Mouse (Mus musculus): Measurements from ENCODE around the gene Zer1.

Gene Zer1

DNA sequence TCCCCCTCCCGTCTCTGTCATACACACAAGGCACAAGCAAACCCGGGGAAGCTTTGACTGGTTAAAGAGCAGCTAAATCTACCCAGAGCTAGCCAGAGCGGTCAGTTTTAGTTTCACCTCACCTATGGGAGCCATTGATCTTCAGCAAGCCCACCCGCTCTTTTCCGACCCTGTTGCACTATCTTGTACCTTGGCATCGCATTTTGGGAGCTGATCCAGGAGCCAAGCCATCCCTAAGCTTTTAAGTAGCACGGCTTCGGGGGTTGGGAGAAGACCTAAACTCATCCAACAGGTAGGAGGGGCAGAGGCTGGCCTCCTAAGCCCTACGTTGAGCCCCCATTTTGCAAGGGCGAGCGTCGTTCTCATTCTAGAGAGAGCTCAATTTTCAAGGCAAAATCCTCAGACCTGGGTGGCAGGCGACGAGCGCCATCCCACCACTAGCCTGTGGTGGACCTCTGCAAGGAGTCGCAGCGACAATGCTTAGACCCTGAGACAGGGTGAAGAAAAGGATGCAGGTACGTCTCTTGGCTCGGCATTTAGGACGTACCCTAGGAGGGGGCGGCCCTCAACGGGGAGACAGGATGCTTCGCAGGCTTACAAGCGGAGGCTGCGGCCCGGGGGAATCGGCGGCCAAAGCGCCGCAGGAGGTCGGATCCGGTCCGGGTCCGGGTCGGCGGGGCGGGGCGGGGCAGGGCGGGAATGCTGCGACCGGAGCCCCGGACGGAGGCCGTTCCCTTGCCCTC is 485 bp downstream of the Zer1 start:
- peak; percentile 83 for DNase-seq (ENCODE audit: low read depth)

DNA sequence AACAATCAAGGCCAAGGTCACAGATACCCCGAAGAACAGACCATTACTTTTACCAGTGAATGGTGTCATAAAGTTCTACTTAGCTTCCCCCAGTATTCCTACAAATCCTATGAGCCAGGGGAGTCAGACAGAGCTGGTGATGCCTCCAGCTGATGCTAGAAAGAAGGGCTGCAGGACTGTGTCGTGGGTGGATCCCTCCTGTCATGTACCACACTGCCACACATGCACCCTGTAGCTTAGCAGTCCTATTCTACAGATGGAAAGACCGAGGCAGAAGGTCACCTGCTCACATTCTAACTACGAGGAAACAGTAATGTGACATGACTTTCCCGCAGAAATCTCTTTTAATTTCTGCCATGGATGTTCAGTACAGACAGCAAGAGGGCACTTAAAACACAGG is 1.6 kb downstream of the Zer1 start:
- DNase-seq (ENCODE audit: low read depth): no peak

DNA sequence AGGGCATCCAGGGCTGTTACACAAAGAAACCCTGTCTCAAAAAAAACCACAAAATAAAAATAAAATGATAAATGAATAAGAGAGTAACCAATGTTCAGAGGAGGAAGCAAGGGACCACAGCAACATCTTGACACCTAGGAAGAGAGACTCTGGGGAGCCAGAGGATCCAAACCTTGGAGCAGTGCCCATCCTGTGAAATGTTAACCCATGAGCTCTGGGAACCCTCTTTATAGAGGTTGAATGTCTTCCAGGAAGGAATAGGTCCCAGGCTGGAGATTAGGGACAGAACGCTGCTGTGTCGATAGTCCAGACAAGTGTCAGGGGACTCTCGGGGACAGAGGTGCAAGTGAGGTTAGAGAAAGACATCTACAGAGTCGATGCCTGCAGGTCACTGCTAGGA is 4.1 kb downstream of the Zer1 start:
- no peak for DNase-seq (ENCODE audit: low read depth)

DNA sequence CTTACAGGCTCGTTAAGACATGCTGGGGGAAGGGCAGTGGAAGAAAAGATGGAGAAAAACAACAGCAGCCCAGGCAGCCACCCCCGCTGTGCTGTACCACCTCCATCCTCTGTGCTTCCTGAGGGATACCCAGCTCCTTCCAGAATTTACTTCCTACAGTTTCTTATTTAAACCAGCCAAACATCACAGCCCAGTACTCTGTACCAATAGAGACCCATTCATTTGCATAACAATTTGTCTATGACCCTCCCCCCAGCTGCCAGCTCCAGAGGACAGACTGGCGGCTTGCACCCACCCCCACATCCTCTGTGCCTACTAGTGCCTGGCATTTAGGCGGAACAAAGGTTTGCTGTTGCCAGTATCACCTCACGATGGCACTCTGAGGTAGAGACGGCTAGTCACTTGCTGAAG is 4.7 kb downstream of the Zer1 start:
- peak; percentile 87 for DNase-seq (ENCODE audit: low read depth)

DNA sequence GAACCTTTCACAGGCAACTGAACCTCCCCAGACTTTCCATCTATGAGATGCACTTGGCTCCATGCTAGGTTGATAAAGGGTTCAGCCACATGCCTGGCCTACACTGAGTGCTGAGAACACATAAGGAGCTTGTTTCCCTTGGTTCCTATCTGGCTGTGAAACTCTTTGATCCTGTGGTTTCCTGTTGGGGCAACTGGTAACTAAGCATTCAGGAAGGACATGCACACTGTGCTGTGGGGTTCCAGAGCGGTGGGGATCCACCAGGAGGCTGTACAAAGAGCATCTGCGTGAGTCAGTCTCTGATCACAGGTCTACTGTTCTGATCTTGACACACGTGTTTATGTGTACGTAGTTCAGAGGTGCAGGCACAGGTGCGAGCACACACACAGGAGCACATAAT is 11.8 kb downstream of the Zer1 start:
- peak; percentile 52 for DNase-seq (ENCODE audit: low read depth)

DNA sequence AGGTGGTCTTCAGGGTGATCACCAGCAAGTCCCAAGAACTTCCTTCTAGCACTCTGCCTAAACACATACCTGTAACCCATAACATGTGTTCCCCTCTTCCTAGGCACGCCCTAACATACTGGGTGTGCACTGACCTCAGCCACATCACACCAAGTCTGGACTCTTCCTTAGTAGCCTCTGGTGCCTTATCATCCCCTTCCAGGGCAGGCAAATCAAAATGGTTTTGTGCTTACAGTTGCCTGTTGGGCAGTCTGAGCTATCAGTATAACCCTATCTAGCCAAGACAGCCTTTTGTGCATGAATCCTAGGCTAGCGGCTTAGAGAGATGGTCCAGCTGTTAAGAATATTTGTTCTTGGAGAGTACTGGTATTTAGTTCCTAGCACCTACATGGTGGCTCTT is 12.9 kb downstream of the Zer1 start:
- no peak for DNase-seq (ENCODE audit: low read depth)

DNA sequence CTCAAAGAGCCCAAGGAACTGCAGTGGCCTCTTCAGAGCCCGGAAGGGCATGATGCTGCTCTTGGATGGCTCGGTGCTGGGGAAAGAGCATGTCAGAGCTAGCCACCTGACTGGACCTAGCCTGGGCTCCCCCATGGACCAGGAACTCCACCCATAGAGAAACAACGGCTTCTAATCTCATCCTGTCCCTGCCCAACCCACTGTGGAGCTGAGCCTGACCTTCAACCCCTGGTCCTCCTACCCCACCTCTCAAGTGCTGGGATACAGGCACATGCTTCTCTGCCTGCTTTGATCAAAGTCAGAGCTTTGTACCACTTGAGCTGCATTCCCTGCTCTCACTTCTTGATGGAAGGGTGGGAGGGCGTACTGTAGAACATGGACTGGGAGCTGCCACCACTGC is 16.1 kb downstream of the Zer1 start:
- no peak for DNase-seq (ENCODE audit: low read depth)

DNA sequence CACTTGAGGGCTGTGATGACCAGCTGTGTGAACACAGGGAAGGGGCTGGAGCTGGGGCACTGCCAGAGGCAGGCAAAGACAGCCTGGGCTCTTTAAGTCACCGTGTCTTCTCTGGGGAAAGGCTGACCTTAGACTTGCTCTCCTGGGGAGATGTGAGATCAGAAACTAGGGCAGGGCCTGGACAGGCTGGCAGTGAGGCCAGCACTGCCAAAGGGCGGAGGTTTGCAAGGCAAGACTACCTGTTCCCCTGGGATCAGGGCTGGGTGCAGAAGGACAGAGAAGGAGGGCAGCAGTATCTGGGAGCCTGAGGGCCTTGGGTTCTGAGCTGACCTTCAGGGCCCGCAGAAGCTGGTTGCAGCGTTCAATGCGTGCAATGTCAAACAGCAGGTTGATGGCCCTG is 16.7 kb downstream of the Zer1 start:
- no peak for DNase-seq (ENCODE audit: low read depth)

DNA sequence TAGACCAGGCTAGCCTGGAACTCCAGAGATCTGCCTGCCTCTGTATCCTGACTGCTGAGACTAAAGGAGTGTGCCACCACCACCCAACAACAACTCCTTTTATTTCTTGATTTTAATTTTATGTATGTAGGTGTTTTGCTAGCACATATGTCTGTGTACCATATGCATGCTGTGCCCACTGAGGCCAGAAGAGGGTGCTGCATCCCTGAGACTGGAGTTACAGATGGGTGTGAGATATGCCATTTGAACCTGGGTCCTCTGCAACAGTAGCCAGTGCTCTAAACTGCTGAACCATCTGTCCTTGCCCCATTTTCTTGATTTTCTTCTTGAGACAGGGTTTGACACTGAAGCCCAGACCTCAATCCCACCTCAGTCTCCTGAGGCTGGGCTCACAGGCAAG is 18.0 kb downstream of the Zer1 start:
- DNase-seq (ENCODE audit: low read depth): peak; percentile 77

DNA sequence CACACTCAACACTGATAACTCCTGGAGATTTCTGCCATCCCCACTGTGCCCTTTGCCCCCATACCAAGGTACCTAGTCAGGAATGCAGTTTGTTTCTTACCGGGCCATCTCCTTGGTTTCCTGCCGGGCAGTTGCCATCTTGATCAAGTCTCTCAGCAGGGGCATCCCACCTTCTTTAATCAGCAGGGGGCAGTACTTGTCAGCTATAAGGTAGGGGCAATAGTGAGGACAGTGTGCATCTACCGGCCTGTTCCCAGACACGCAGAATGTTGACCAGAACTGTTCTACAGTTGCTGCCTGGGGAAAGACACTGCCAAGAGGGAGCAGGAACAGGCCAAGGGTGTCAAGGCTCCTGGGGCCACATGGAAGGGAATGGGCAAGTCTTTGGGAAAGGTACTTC is 24.2 kb downstream of the Zer1 start:
- DNase-seq (ENCODE audit: low read depth): no peak

DNA sequence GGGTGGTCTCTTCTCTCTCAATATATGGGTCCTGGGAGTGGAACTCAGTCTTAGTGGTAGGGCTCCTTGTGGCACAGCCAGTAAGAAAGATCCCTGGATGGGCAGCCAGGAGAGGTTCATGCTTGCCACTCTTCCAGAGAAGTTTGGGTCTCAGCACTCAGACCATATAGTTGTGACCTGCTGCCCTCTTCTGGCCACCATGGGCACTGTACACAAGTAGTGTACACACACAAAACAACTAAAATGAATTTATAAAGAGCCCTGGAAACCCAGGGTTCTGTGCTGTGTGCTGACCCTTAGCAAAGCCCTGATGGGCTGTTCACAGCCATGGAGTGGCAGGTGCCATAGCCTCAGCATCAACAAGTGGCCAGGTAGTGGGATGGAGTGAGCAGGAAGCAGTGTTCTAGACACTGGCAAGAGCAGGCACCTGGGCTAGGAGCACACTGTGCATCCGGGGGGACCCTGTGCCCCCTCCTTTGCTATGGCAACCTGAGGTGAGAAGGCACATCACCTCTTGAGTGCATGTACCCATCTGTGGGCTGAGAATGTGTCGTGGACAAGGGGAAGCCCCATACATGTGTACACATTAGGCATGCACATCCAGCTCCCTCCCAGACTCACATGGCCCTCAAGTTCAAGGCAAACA is 28.4 kb downstream of the Zer1 start:
- DNase-seq (ENCODE audit: low read depth): peak; percentile 74

DNA sequence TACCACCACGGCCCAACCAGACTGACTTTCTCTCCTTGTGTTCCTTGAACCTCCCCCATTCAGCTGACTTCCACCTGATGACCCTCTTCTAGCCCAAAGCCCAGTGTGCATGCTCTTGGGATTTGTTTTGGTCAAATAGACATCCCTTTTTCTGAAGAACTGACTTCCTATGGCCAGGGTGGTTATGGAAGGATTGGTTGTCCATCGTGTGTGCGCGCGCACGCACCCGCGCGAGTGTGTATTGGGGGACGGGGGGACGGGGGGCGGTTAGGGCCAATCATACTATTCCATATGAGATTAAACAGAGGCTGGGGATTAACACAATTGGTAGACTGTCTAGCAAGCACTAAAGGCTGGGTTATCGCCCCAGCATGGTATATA is 30.2 kb downstream of the Zer1 start:
- DNase-seq (ENCODE audit: low read depth): no peak

DNA sequence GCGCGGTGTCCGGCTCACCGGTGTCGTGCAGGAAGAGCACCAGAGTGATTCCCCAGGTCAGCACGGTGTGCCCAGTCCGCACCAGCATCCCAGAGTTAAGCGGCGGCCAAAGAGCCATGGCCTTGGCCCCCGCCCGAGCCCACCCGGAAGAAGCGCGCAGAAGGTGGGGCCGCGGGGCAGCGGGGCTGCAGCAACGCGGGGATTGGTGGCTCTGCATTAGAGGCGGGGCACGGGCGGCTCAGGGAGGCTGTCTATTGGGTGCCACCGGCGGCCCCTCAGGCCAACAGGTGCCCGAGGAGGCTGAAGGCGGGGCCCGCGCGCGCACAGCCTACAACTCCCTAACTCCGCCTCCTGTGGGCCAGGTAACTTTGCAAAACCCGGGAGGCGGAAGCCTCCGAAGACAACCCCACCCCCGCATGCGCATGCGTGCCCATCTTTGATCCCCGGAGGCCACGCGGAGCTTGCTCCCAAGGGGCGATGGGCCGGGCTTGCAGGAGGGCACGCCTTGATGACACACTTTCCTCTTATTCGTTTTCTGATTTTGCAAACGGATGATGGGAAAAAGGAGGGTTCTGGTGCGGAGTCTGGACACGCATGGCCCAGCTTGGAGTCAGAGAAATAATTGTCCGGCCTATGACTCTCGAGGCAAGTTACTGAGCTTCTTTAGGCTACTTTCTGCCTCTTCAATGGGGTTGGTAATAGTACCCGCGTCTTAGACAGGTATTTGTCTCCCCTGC is 30.7 kb downstream of the Zer1 start, which contains the start of gene Zdhhc12:
Zdhhc12 (minus strand) TSS at position 178 of the 737 bp plus-strand sequence.
- peak; percentile 99 for DNase-seq (ENCODE audit: low read depth)

DNA sequence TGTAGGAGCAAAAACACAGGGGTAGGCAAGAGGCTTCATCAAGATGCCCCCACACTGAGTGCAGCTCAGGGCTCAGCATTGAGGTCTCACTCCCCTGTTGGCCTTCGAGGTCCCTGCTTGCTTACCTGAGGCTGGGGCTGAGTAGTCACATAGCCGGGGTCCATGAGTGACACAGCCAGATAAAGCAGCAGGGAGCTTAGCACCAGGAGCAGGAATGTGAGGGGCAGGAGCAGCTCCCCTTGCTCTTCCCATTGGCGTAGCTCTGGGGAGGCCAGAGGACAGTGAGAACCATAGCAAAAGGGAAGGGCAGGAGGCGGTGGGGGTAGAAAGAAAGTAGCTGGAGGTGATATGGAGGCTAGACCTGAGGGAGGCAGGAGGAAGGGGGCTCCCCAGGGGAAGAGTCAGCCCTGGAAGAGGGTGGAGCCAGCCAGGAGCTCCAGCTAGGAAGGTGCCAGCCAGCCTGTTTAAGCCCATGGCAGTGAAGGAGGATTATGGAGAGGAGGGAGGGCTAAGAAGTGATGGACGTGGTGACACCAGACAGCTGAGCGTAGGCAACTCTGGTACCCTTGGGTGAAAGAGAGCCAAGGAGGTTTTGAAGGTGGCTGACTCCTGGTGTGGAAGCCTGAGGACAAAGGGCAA is 32.0 kb downstream of the Zer1 start:
- no peak for DNase-seq (ENCODE audit: low read depth)

DNA sequence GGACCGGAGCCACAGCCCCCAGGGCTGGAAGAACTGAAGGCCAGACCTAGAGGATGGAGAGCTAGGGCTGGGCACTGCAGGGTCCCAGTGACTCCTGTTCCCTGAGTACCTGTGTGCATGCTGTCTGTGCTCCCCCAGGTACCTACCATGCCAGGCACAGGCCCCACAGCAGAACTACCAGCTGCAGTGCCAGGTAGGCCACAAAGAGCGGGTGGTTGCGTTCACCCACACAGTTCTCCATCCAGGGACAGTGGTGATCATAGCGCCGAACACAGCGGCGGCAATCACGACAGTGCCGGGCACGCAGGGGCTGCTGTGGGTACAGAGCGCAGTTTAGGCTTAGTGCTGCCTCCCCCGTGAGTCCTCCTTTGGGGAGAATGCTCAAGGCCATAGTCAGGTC is 32.9 kb downstream of the Zer1 start:
- DNase-seq (ENCODE audit: low read depth): no peak

DNA sequence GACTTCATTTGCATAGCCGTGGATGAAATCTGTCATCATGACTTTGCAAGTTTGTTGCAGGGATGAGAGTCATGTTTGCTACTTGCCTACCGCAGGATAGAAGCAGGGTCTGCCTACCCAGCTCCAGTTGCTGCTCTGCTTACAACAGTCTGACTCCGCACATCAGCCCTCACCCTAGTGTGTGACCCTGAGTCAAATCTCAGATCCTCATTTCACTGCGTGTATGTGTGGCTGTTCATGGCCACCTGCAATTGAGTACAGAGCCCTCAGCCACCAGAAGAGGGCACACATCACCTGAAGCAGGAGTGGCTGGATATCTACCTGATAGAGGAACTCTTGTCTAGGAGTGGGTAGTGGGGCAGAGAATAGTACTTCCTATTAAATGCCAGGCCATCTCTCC is 37.1 kb downstream of the Zer1 start:
- DNase-seq (ENCODE audit: low read depth): no peak

DNA sequence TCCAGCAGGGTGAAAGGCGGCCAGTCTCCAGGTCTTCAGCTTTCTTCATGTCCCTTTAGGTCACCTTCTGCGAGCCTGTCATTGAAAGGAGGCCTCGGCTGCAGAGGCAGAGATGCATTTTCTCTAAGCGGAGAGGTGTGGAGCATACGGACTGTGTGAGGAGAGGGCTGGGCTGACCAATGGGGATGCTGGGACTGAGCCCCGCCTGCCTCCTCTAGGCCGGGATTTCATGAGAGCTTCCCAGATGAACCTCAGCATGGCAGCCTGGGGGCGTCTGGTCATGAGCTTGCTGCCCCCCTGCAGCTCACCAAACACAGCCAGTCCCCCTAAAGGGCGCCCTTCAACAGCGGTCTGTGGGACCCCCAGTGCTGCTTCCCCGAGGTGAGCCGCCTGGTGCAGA is 39.8 kb downstream of the Zer1 start:
- DNase-seq (ENCODE audit: low read depth): no peak

DNA sequence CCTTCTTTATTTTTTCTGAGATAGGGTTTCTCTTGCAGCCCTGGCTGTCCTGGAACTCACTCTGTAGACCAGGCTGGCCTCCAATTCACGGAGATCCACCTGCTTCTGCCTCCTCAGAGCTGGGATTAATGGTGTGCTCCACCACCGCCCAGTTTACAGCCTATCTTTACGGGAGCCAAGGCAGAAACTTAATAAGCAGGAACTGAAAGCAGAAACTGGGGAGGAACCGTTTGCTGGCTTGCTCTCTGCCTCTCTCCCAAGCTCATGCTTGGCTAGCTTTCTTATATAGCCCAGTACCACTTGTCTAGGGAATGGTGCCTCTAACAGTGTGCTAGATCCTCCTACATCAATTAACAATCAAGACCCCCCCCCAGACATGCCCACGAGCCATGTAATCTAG is 40.3 kb downstream of the Zer1 start:
- no peak for DNase-seq (ENCODE audit: low read depth)

DNA sequence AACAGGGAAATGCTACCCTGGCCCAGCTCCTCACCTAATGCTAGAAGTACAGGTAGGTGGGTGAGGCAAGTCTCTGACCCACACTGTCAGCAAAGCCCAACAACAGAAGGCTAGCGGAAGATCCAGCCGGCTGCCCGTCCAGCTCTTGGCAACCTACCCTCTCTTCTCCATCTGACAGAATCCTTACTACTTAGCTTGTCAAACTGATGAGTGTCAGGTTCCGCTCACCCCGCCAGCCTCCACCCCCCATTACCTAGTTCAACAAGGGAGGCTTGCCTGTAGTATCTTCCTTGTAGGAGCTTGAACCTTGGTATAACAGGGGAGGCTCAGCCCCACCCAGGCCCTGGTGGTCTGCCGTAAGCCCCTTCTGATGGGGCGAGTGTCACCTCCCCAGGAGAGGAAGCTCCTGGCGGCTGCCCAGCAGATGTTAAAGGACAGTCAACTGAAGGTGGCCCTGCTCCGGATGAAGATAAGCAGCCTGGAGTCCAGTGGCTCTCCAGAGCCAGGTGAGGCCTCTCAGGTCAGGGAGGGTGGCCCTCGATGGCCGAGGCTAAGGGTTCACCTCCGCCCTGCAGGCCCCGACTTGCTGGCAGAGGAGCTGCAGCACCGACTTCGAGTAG is 44.1 kb downstream of the Zer1 start:
- DNase-seq (ENCODE audit: low read depth): no peak

DNA sequence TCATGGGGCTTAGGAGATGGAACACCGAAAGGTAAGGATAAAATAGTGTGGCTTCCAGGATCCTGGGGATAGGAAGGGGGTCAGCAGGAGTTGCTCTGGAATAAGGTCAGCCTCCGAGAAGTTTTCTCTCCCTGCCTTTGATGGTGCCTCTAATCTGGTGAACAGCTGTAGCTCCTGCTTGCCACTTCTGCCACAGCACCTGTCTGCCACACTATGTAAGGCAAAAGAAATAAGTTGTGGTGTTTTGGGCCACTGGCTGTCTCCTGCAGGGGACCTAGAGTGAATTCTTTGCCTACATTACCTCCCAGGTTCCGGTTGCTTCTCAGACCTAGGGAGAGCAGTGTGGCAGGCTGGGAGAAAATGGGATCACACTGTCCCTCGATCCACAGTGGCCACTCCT is 45.6 kb downstream of the Zer1 start:
- DNase-seq (ENCODE audit: low read depth): no peak

DNA sequence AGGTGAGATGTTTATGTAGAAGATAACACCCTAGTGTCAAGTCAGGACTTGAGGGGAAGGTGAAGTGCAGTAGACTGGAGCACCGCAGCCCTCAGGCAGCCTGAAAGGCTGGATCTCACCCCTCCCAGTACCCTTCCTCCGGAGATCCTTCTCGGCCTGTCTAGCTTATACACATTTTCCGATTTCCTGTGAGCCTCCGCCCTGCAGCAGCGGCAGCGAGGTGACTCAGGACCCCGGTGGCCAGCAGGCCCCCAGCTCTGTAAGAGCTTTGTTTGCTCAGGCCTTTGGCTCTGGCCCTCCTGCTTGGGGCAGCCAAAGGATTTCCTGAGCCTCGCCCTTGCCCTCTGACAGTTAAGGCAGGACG is 46.1 kb downstream of the Zer1 start:
- DNase-seq (ENCODE audit: low read depth): no peak
